Mouse (Mus musculus): ENCODE results near the gene Sptbn2. TPM values are rescaled to one million over a fixed set of nuclear protein-coding genes. Genes with fewer than 3 reads are reported as not detected.
"Not testable (repeated sequence)": the region's sequence is repeated elsewhere in the genome, so short reads cannot be mapped to it uniquely, and the experiment has no call there.

Gene Sptbn2
- polyA plus RNA-seq, 1 experiment from 2014 or later: 21.7 TPM

GRCm38 (mm10) chr19:4748493-4748892 is 37.5 kb downstream of the Sptbn2 start:
- no peak overlapping the region for H3K4me3 ChIP-seq (ENCODE audit: low read length)
- no peak overlapping the region for H3K27ac ChIP-seq (ENCODE audit: low read depth, low read length)
- H3K27me3 ChIP-seq (replicated peaks; ENCODE audit: control insufficient read depth, insufficient read depth, low read length): no peaks in the 10 kb centered on the region
- H3K36me3 ChIP-seq (ENCODE audit: control insufficient read depth, insufficient read depth, low read length): peaks cover 67% of the 10 kb centered on the region
- 86% methylated on average over 10 of the region's 10 CpGs for WGBS
- no peaks in the 10 kb centered on the region for H3K9me3 ChIP-seq (ENCODE audit: control insufficient read depth, low read length)
- no peaks in the 10 kb centered on the region for H3K4me1 ChIP-seq (ENCODE audit: control insufficient read depth, insufficient read depth, low read depth, low read length)
- no peak overlapping the region for H3K9ac ChIP-seq (ENCODE audit: low read depth, low read length)
- no peak for ATAC-seq
- H3K4me2 ChIP-seq (ENCODE audit: low read length): no peak overlapping the region

- no peak overlapping the region for H3K27ac ChIP-seq (ENCODE audit: low read depth, low read length)
- no peak overlapping the region for H3K9ac ChIP-seq (ENCODE audit: low read depth, low read length)
- H3K27me3 ChIP-seq (replicated peaks; ENCODE audit: control insufficient read depth, insufficient read depth, low read length): no peaks in the 10 kb centered on the region
- WGBS: 83% methylated on average over 6 of the region's 6 CpGs
- peaks cover 57% of the 10 kb centered on the region for H3K36me3 ChIP-seq (ENCODE audit: control insufficient read depth, insufficient read depth, low read length)
- H3K4me3 ChIP-seq (ENCODE audit: low read length): no peak overlapping the region
- H3K4me2 ChIP-seq (ENCODE audit: low read length): no peak overlapping the region
- no peak for ATAC-seq
- no peaks in the 10 kb centered on the region for H3K9me3 ChIP-seq (ENCODE audit: control insufficient read depth, low read length)
- no peaks in the 10 kb centered on the region for H3K4me1 ChIP-seq (ENCODE audit: control insufficient read depth, insufficient read depth, low read depth, low read length)
These were observed 39.0 kb downstream of the Sptbn2 start for GRCm38 (mm10) chr19:4749975-4750374.

GRCm38 (mm10) chr19:4755565-4756192 is 44.7 kb downstream of the Sptbn2 start:
- Histone ChIP-seq H3K4me3 (ENCODE audit: low read length) (peak overlapping the region; percentile 72), H3K27ac (ENCODE audit: low read depth, low read length) (peak overlapping the region; percentile 96), H3K9me3 (ENCODE audit: control insufficient read depth, low read length) (no peaks in the 10 kb centered on the region), H3K9ac (ENCODE audit: low read depth, low read length) (peak overlapping the region; percentile 59; the same call in 1 of the 2 replicates), H3K36me3 (ENCODE audit: control insufficient read depth, insufficient read depth, low read length) (peaks cover 11% of the 10 kb centered on the region), H3K4me2 (ENCODE audit: low read length) (peak overlapping the region; percentile 57), H3K27me3 (replicated peaks; ENCODE audit: control insufficient read depth, insufficient read depth, low read length) (no peaks in the 10 kb centered on the region), H3K4me1 (ENCODE audit: control insufficient read depth, insufficient read depth, low read depth, low read length) (peaks cover 26% of the 10 kb centered on the region)
- WGBS: 0% methylated on average over 10 of the region's 10 CpGs
- peak; percentile 72 for ATAC-seq

GRCm38 (mm10) chr19:4756193-4756911 is 45.4 kb downstream of the Sptbn2 start, which contains the start of gene Rbm4b:
Gene Rbm4b (plus strand): TSS chr19:4756497.
- Histone ChIP-seq H3K4me1 (ENCODE audit: control insufficient read depth, insufficient read depth, low read depth, low read length) (peaks cover 30% of the 10 kb centered on the region), H3K4me3 (ENCODE audit: low read length) (peak within 1 kb of the TSS; percentile 72), H3K9me3 (ENCODE audit: control insufficient read depth, low read length) (no peaks in the 10 kb centered on the region), H3K4me2 (ENCODE audit: low read length) (peak within 1 kb of the TSS; percentile 57), H3K36me3 (ENCODE audit: control insufficient read depth, insufficient read depth, low read length) (peaks cover 7% of the 10 kb centered on the region), H3K27me3 (replicated peaks; ENCODE audit: control insufficient read depth, insufficient read depth, low read length) (no peaks in the 10 kb centered on the region), H3K9ac (ENCODE audit: low read depth, low read length) (peak within 1 kb of the TSS; percentile 90), H3K27ac (ENCODE audit: low read depth, low read length) (peak within 1 kb of the TSS; percentile 96)
- ATAC-seq: peak; percentile 96
- under 1% methylated on average over 55 of the region's 65 CpGs for WGBS

- Histone ChIP-seq H3K4me2 (ENCODE audit: low read length) (peak overlapping the region; percentile 57), H3K36me3 (ENCODE audit: control insufficient read depth, insufficient read depth, low read length) (peaks cover 7% of the 10 kb centered on the region), H3K27ac (ENCODE audit: low read depth, low read length) (peak overlapping the region; percentile 96), H3K9me3 (ENCODE audit: control insufficient read depth, low read length) (no peaks in the 10 kb centered on the region), H3K4me3 (ENCODE audit: low read length) (peak overlapping the region; percentile 72), H3K9ac (ENCODE audit: low read depth, low read length) (peak overlapping the region; percentile 90), H3K27me3 (replicated peaks; ENCODE audit: control insufficient read depth, insufficient read depth, low read length) (no peaks in the 10 kb centered on the region), H3K4me1 (ENCODE audit: control insufficient read depth, insufficient read depth, low read depth, low read length) (peaks cover 30% of the 10 kb centered on the region)
- WGBS: 2% methylated on average over 9 of the region's 9 CpGs
- ATAC-seq: no peak
These were observed 46.0 kb downstream of the Sptbn2 start for GRCm38 (mm10) chr19:4756921-4757320.

- WGBS: 88% methylated on average over 8 of the region's 8 CpGs
- ATAC-seq; H3K4me2 ChIP-seq (ENCODE audit: low read length); H3K4me3 ChIP-seq (ENCODE audit: low read length); H3K9me3 ChIP-seq (ENCODE audit: control insufficient read depth, low read length); H3K27me3 ChIP-seq (replicated peaks; ENCODE audit: control insufficient read depth, insufficient read depth, low read length); H3K9ac ChIP-seq (ENCODE audit: low read depth, low read length); H3K27ac ChIP-seq (ENCODE audit: low read depth, low read length): not testable (repeated sequence)
- Histone ChIP-seq H3K4me1 (ENCODE audit: control insufficient read depth, insufficient read depth, low read depth, low read length) (peaks cover 28% of the 10 kb centered on the region), H3K36me3 (ENCODE audit: control insufficient read depth, insufficient read depth, low read length) (peaks cover 13% of the 10 kb centered on the region)
These were observed 49.6 kb downstream of the Sptbn2 start for GRCm38 (mm10) chr19:4760544-4760943.

- WGBS: 65% methylated on average over 1 of the region's 1 CpGs
- Histone ChIP-seq H3K4me3 (ENCODE audit: low read length) (no peak overlapping the region), H3K4me1 (ENCODE audit: control insufficient read depth, insufficient read depth, low read depth, low read length) (peaks cover 25% of the 10 kb centered on the region), H3K9ac (ENCODE audit: low read depth, low read length) (0 out of 2 replicates have a peak overlapping the region, but pooled peaks have one; percentile 5), H3K4me2 (ENCODE audit: low read length) (no peak overlapping the region), H3K9me3 (ENCODE audit: control insufficient read depth, low read length) (no peaks in the 10 kb centered on the region), H3K27me3 (replicated peaks; ENCODE audit: control insufficient read depth, insufficient read depth, low read length) (no peaks in the 10 kb centered on the region), H3K27ac (ENCODE audit: low read depth, low read length) (no peak overlapping the region), H3K36me3 (ENCODE audit: control insufficient read depth, insufficient read depth, low read length) (peaks cover 13% of the 10 kb centered on the region)
- ATAC-seq: no peak
These were observed 51.9 kb downstream of the Sptbn2 start for GRCm38 (mm10) chr19:4762876-4763275.

- H3K36me3 ChIP-seq (ENCODE audit: control insufficient read depth, insufficient read depth, low read length): peaks cover 17% of the 10 kb centered on the region
- WGBS: 86% methylated on average over 12 of the region's 12 CpGs
These were observed 56.7 kb downstream of the Sptbn2 start for GRCm38 (mm10) chr19:4767507-4768148.

GRCm38 (mm10) chr19:4772785-4773184 is 61.8 kb downstream of the Sptbn2 start:
- Histone ChIP-seq H3K9me3 (ENCODE audit: control insufficient read depth, low read length) (no peaks in the 10 kb centered on the region), H3K4me1 (ENCODE audit: control insufficient read depth, insufficient read depth, low read depth, low read length) (no peaks in the 10 kb centered on the region), H3K4me3 (ENCODE audit: low read length) (no peak overlapping the region), H3K36me3 (ENCODE audit: control insufficient read depth, insufficient read depth, low read length) (peaks cover 18% of the 10 kb centered on the region), H3K9ac (ENCODE audit: low read depth, low read length) (no peak overlapping the region), H3K27me3 (replicated peaks; ENCODE audit: control insufficient read depth, insufficient read depth, low read length) (no peaks in the 10 kb centered on the region), H3K27ac (ENCODE audit: low read depth, low read length) (no peak overlapping the region), H3K4me2 (ENCODE audit: low read length) (no peak overlapping the region)
- 83% methylated on average over 3 of the region's 3 CpGs for WGBS
- no peak for ATAC-seq

More at GRCm38 (mm10) chr19:4767507-4768148, 56.7 kb downstream of the Sptbn2 start:
- ATAC-seq: no peak
- H3K4me3 ChIP-seq (ENCODE audit: low read length): no peak overlapping the region
- H3K4me2 ChIP-seq (ENCODE audit: low read length): no peak overlapping the region
- H3K27me3 ChIP-seq (replicated peaks; ENCODE audit: control insufficient read depth, insufficient read depth, low read length): no peaks in the 10 kb centered on the region
- no peak overlapping the region for H3K27ac ChIP-seq (ENCODE audit: low read depth, low read length)
- H3K4me1 ChIP-seq (ENCODE audit: control insufficient read depth, insufficient read depth, low read depth, low read length): no peaks in the 10 kb centered on the region
- H3K9ac ChIP-seq (ENCODE audit: low read depth, low read length): no peak overlapping the region
- no peaks in the 10 kb centered on the region for H3K9me3 ChIP-seq (ENCODE audit: control insufficient read depth, low read length)
